Mouse (Mus musculus) limb, embryonic 11.5 days (tissue): Measurements from ENCODE around the gene Gm49318. TPM values are rescaled to one million over a fixed set of nuclear protein-coding genes. Genes with fewer than 3 reads are reported as not detected.

Experiments used
- ATAC-seq: fragments of 200-750 bp; cut with Nextera tagmentation; 2 replicates; pipeline ENCODE4 v1.8.0; 2017; ENCODE audit warnings: low read depth; ENCODE audit not compliant: insufficient number of reproducible peaks, low FRiP score, low TSS enrichment
- DNase-seq: peaks from one replicate; pipeline ENCODE4 v3.0.0-alpha.2; 2015; ENCODE audit warnings: low spot score
- H3K27ac ChIP-seq: fragments of 300-500 bp; sonication (generic); replicated peaks from 2 replicates; pipeline ENCODE4 v1.5.1; 2014; ENCODE audit warnings: low read depth, mild to moderate bottlenecking, low read length
- H3K27me3 ChIP-seq: fragments of 300-500 bp; sonication (generic); 2 replicates; pipeline ENCODE4 v1.6.1; 2014; ENCODE audit warnings: mild to moderate bottlenecking, low read length, mixed read lengths; ENCODE audit not compliant: control insufficient read depth, insufficient read depth
- H3K36me3 ChIP-seq: fragments of 300-500 bp; sonication (generic); 2 replicates; pipeline ENCODE4 v1.6.1; 2014; ENCODE audit warnings: mild to moderate bottlenecking, low read length, moderate library complexity, mixed read lengths; ENCODE audit not compliant: control insufficient read depth, insufficient read depth
- H3K4me1 ChIP-seq: fragments of 300-500 bp; sonication (generic); 2 replicates; pipeline ENCODE4 v1.6.1; 2014; ENCODE audit warnings: low read length, mixed read lengths; ENCODE audit not compliant: control insufficient read depth, insufficient read depth
- H3K4me2 ChIP-seq: fragments of 300-500 bp; sonication (generic); 2 replicates; pipeline ENCODE4 v1.6.1; 2014; ENCODE audit warnings: low read depth, mild to moderate bottlenecking, moderate library complexity; ENCODE audit not compliant: severe bottlenecking
- H3K4me3 ChIP-seq: fragments of 300-500 bp; sonication (generic); 2 replicates; pipeline ENCODE4 v1.5.1; 2014; ENCODE audit warnings: low read depth, low read length
- H3K9ac ChIP-seq: fragments of 300-500 bp; sonication (generic); 2 replicates; pipeline ENCODE4 v1.6.1; 2014; ENCODE audit warnings: mild to moderate bottlenecking, low read length
- H3K9me3 ChIP-seq: fragments of 300-500 bp; sonication (generic); 2 replicates; pipeline ENCODE4 v1.6.1; 2016; ENCODE audit warnings: low read length; ENCODE audit not compliant: control insufficient read depth
- WGBS: fragments of 180-500 bp; shearing (Covaris S2); extraction: QIAGEN DNeasy Blood & Tissue Kit; methylation state at CpG from one replicate; pipeline ENCODE4 v1.1.7; 2014; 5-methylcytosine and 5-hydroxymethylcytosine counted together
- polyA plus RNA-seq: library from polyadenylated mRNA; unstranded; fragments of >200 nt; fragmentation: Nextera tagmentation; extraction: Ambion mirVana; gene quantifications from 2 replicates; pipeline ENCODE4 v1.2.1, GENCODE M21; 2014

The Gm49318 gene
- polyA plus RNA-seq, 1 experiment from 2014 or later = not detected

DNA sequence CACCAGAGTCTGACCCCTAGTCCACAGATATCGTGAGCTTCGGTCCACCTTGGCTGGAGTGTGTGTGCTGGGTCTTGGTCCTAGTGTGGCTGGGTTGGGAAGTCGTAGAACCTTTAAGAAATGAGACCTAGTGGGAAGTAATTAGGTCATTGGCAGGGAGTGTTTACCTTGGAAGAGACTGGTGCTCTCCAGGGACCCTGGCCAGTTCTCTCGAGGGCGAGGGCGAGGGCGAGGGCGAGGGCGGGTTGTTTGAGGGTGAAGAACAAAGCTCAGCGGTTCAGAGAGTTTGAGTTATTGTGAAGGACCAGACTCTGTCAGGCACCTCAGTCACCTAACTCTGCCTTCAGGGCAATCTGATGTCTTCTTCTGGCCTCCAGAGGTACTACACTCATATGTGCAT, 33.2 kb downstream of the Gm49318 start:
- 76% methylated on average over 10 of the region's 10 CpGs for WGBS
- ATAC-seq (no peak), DNase-seq (no peak)

GRCm38 (mm10) chr9:22035300-22036044, 35.6 kb downstream of the Gm49318 start:
- no peaks in the 10 kb centered on the region for H3K27me3 ChIP-seq
- no peaks in the 10 kb centered on the region for H3K36me3 ChIP-seq
- no peak; the same call in 1 of the 2 replicates for ATAC-seq
- H3K27ac ChIP-seq = no peak overlapping the region
- DNase-seq = no peak
- WGBS = 56% methylated on average over 6 of the region's 6 CpGs
- no peak overlapping the region for H3K4me3 ChIP-seq
- no peak overlapping the region for H3K4me2 ChIP-seq
- no peaks in the 10 kb centered on the region for H3K9me3 ChIP-seq
- H3K9ac ChIP-seq = no peak overlapping the region
- no peaks in the 10 kb centered on the region for H3K4me1 ChIP-seq

More for the DNA sequence above, 33.2 kb downstream of the Gm49318 start:
- H3K36me3 ChIP-seq = no peaks in the 10 kb centered on the region
- H3K9me3 ChIP-seq = no peaks in the 10 kb centered on the region
- no peak overlapping the region for H3K27ac ChIP-seq
- no peak overlapping the region for H3K4me3 ChIP-seq
- H3K9ac ChIP-seq = no peak overlapping the region
- H3K27me3 ChIP-seq = no peaks in the 10 kb centered on the region
- H3K4me1 ChIP-seq = no peaks in the 10 kb centered on the region
- H3K4me2 ChIP-seq = no peak overlapping the region

- no peaks in the 10 kb centered on the region for H3K4me1 ChIP-seq
- H3K9ac ChIP-seq = no peak overlapping the region
- no peak overlapping the region for H3K4me2 ChIP-seq
- H3K4me3 ChIP-seq = no peak overlapping the region
- H3K36me3 ChIP-seq = no peaks in the 10 kb centered on the region
- H3K27ac ChIP-seq = no peak overlapping the region
- no peaks in the 10 kb centered on the region for H3K27me3 ChIP-seq
- 92% methylated on average over 9 of the region's 9 CpGs for WGBS
- ATAC-seq = no peak
- H3K9me3 ChIP-seq = no peaks in the 10 kb centered on the region
- DNase-seq = no peak
Measured at GRCm38 (mm10) chr9:22030386-22030785, 40.7 kb downstream of the Gm49318 start.

GRCm38 (mm10) chr9:22028467-22028866, 42.6 kb downstream of the Gm49318 start:
- Histone ChIP-seq H3K27ac (no peak overlapping the region), H3K36me3 (no peaks in the 10 kb centered on the region), H3K27me3 (no peaks in the 10 kb centered on the region), H3K4me2 (no peak overlapping the region), H3K9ac (no peak overlapping the region), H3K4me3 (no peak overlapping the region), H3K9me3 (no peaks in the 10 kb centered on the region), H3K4me1 (no peaks in the 10 kb centered on the region)
- ATAC-seq = no peak
- no peak for DNase-seq
- 68% methylated on average over 7 of the region's 7 CpGs for WGBS

DNA sequence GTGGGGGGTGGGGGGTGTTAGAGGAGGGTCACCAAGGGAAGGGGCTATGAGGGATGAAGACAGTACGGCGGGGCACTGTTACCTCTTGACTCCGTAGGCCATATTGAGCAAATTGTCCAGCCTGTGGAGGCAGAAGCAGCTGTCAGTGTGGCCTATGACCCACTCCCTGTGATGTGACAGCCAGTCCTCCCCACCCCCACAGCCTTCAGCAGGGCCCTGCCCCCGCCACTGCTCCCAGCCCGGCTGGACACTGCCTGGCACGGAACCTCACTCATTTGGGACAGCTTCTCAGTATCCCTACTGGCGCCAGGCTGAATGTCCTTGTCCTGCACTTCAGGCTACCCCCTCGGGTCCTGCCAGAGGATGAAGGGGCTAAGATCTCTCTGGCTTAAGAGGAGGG, 46.5 kb downstream of the Gm49318 start:
- no peak overlapping the region for H3K27ac ChIP-seq
- no peak overlapping the region for H3K4me3 ChIP-seq
- H3K4me1 ChIP-seq = no peaks in the 10 kb centered on the region
- 50% methylated on average over 8 of the region's 8 CpGs for WGBS
- ATAC-seq (no peak), DNase-seq (no peak)
- H3K9ac ChIP-seq = no peak overlapping the region
- no peaks in the 10 kb centered on the region for H3K36me3 ChIP-seq
- H3K27me3 ChIP-seq = no peaks in the 10 kb centered on the region
- H3K9me3 ChIP-seq = no peaks in the 10 kb centered on the region
- no peak overlapping the region for H3K4me2 ChIP-seq

DNA sequence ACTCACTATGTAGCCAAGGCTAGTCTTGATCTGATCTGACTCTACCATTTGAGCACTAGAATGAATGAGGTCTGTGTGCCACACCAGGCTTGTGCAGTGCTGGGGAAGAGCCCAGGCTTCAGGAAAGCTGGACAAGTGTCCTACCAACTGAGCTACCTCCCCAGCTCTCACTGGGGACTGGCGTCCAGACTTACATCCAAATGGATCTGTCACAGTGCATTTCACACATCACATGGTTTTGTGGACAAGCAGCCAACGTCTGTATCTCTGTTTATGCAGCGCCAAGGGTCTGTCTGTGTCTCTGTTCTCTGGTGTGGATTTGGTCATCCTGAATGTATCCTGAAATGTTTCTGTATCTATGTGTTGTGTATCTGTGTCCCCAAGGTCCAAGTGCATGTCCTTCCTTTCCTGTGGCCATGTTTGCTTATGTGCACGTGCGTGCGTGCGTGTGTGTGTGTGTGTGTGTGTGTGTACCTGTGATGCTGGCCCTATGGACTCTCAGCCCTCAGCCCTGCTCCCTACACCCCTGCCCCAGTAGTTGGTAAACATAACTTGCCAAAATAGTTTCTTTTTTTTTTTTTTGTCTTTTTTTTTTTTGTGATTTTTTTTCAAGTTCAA, 53.7 kb downstream of the Gm49318 start:
- ATAC-seq = no peak
- H3K27me3 ChIP-seq = no peaks in the 10 kb centered on the region
- peaks cover 15% of the 10 kb centered on the region for H3K36me3 ChIP-seq
- DNase-seq = no peak
- no peaks in the 10 kb centered on the region for H3K4me1 ChIP-seq
- H3K4me2 ChIP-seq = no peak overlapping the region
- no peaks in the 10 kb centered on the region for H3K9me3 ChIP-seq
- 79% methylated on average over 7 of the region's 7 CpGs for WGBS
- no peak overlapping the region for H3K27ac ChIP-seq
- no peak overlapping the region for H3K9ac ChIP-seq
- H3K4me3 ChIP-seq = no peak overlapping the region

GRCm38 (mm10) chr9:22016245-22016644, 54.8 kb downstream of the Gm49318 start:
- no peak overlapping the region for H3K27ac ChIP-seq
- H3K9ac ChIP-seq = no peak overlapping the region
- DNase-seq = no peak
- no peaks in the 10 kb centered on the region for H3K4me1 ChIP-seq
- WGBS = 78% methylated on average over 10 of the region's 10 CpGs
- no peak for ATAC-seq
- H3K36me3 ChIP-seq = peaks cover 20% of the 10 kb centered on the region
- no peak overlapping the region for H3K4me3 ChIP-seq
- no peak overlapping the region for H3K4me2 ChIP-seq
- no peaks in the 10 kb centered on the region for H3K9me3 ChIP-seq
- H3K27me3 ChIP-seq = no peaks in the 10 kb centered on the region

DNA sequence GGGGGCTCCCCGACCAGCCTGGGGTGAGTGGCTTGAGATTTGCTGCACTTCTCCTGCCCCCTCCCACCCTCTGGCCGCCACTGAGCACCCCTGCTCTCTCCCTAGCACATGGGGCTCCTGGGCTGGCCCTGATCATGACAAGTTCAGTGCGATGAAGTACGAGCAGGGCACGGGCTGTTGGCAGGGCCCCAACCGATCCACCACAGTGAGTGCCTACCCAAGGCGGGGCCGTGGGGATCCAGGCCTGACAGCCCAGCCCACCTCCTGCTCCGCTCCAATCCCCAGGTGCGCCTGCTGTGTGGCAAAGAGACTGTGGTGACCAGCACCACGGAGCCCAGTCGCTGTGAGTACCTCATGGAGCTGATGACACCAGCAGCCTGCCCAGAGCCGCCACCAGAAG, 58.3 kb downstream of the Gm49318 start:
- no peaks in the 10 kb centered on the region for H3K9me3 ChIP-seq
- peaks cover 35% of the 10 kb centered on the region for H3K36me3 ChIP-seq
- 93% methylated on average over 13 of the region's 13 CpGs for WGBS
- H3K27me3 ChIP-seq = no peaks in the 10 kb centered on the region
- H3K9ac ChIP-seq = no peak overlapping the region
- no peak for DNase-seq
- H3K4me1 ChIP-seq = no peaks in the 10 kb centered on the region
- ATAC-seq = no peak
- H3K4me3 ChIP-seq = no peak overlapping the region
- no peak overlapping the region for H3K4me2 ChIP-seq
- no peak overlapping the region for H3K27ac ChIP-seq
